25 mouse cellular contexts compared by ENCODE assay signal in the genomic region with DNA sequence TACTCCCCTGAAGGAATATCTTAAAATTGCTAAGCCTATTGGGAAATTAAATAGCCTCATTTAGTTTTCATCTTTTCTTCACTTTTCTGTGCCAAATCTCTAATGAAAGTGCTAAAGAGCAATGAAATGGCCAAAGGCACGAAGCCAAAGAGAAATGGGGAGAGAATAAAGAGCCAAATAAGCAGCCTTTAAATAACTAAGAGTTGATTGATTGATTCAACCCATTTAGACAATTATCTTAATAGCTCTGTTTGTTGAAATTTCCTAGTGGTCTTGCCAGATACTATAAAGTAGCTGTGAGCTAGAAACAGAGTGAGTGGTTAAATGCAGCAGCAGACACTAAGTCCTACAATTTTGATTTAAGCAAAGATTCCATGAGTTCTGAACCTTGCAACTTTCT.
A peak's percentile ranks its signal among the peaks of the same experiment; 100 is the strongest.
DNase-seq lines count a peak whose midpoint lies in the region; ATAC-seq and TF ChIP-seq lines count a peak whose summit lies in the region.
"Had no signal": no experiment of that assay in that cellular context is flagged by ENCODE, and none has a peak within 500 bp of the region (broad histone marks: within the 10 kb centered on the region; RNA-seq: fewer than 3 reads in every experiment).

No protein-coding gene starts in this region.

- H3K4me3 ChIP-seq in forebrain, embryonic 13.5 days, result no peak overlapping the region
- H3K4me3 ChIP-seq in forebrain, embryonic 12.5 days (replicated peaks), result no peak overlapping the region
- no peak overlapping the region for H3K4me3 ChIP-seq in kidney, postnatal 0 days (replicated peaks; ENCODE audit: low read depth, low read length)
- H3K4me3 ChIP-seq in midbrain, postnatal 0 days (ENCODE audit: low read depth, low read length), result no peak overlapping the region
- no peak overlapping the region for H3K4me3 ChIP-seq in midbrain, embryonic 10.5 days
- no peak overlapping the region for H3K4me3 ChIP-seq in forebrain, postnatal 0 days (ENCODE audit: low read depth, low read length)
- H3K4me3 ChIP-seq: gastrocnemius, adult 2 months; hindbrain, embryonic 13.5 days; intestine, embryonic 15.5 days; left cerebral cortex, adult 2 months; limb, embryonic 10.5 days; liver, embryonic 15.5 days; midbrain, embryonic 12.5 days; myocyte; neural tube, embryonic 15.5 days had no signal

- TF ChIP-seq CTCF in kidney, postnatal 0 days (IDR thresholded peaks at IDR 0.05; ENCODE audit: low read depth), result no peak
- no peak for TF ChIP-seq CTCF in midbrain, postnatal 0 days (IDR thresholded peaks at IDR 0.05)
- no peak for TF ChIP-seq CTCF in forebrain, postnatal 0 days (IDR thresholded peaks at IDR 0.05; ENCODE audit: low read depth)

- H3K4me2 ChIP-seq in forebrain, embryonic 13.5 days, result no peak overlapping the region
- H3K4me2 ChIP-seq in forebrain, embryonic 12.5 days, result no peak overlapping the region
- no peak overlapping the region for H3K4me2 ChIP-seq in kidney, postnatal 0 days (ENCODE audit: low read length)
- H3K4me2 ChIP-seq in midbrain, postnatal 0 days (ENCODE audit: low read depth, low read length, poor library complexity, severe bottlenecking), result no peak overlapping the region
- H3K4me2 ChIP-seq in forebrain, postnatal 0 days (ENCODE audit: low read depth), result no peak overlapping the region
- H3K4me2 ChIP-seq: hindbrain, embryonic 13.5 days; intestine, embryonic 15.5 days; liver, embryonic 15.5 days; midbrain, embryonic 12.5 days; neural tube, embryonic 15.5 days had no signal

- no peak overlapping the region for H3K27ac ChIP-seq in forebrain, embryonic 13.5 days
- no peak overlapping the region for H3K27ac ChIP-seq in forebrain, embryonic 12.5 days
- no peak overlapping the region for H3K27ac ChIP-seq in kidney, postnatal 0 days
- no peak overlapping the region for H3K27ac ChIP-seq in midbrain, postnatal 0 days (ENCODE audit: low read depth, low read length)
- no peak overlapping the region for H3K27ac ChIP-seq in midbrain, embryonic 10.5 days (replicated peaks)
- H3K27ac ChIP-seq in forebrain, postnatal 0 days (ENCODE audit: low read depth, low read length), result no peak overlapping the region
- H3K27ac ChIP-seq: gastrocnemius, adult 2 months; hindbrain, embryonic 13.5 days; intestine, embryonic 15.5 days; left cerebral cortex, adult 2 months; limb, embryonic 10.5 days; liver, embryonic 15.5 days; midbrain, embryonic 12.5 days; neural tube, embryonic 15.5 days had no signal

- H3K36me3 ChIP-seq in forebrain, embryonic 13.5 days (ENCODE audit: poor library complexity, severe bottlenecking), result no peaks in the 10 kb centered on the region
- H3K36me3 ChIP-seq in forebrain, embryonic 12.5 days (replicated peaks), result no peaks in the 10 kb centered on the region
- H3K36me3 ChIP-seq in kidney, postnatal 0 days (ENCODE audit: insufficient read depth, low read length), result no peaks in the 10 kb centered on the region
- no peaks in the 10 kb centered on the region for H3K36me3 ChIP-seq in midbrain, postnatal 0 days (ENCODE audit: insufficient read depth, low read length)
- H3K36me3 ChIP-seq in midbrain, embryonic 10.5 days, result no peaks in the 10 kb centered on the region
- no peaks in the 10 kb centered on the region for H3K36me3 ChIP-seq in forebrain, postnatal 0 days (ENCODE audit: insufficient read depth)
- H3K36me3 ChIP-seq: hindbrain, embryonic 13.5 days; intestine, embryonic 15.5 days; limb, embryonic 10.5 days; liver, embryonic 15.5 days; midbrain, embryonic 12.5 days; neural tube, embryonic 15.5 days had no signal

- 17% methylated on average over 1 of the region's 1 CpGs for WGBS in forebrain, embryonic 13.5 days
- 57% methylated on average over 1 of the region's 1 CpGs for WGBS in forebrain, embryonic 12.5 days
- WGBS in kidney, postnatal 0 days, result 32% methylated on average over 1 of the region's 1 CpGs
- 57% methylated on average over 1 of the region's 1 CpGs for WGBS in midbrain, postnatal 0 days
- WGBS in midbrain, embryonic 10.5 days, result 74% methylated on average over 1 of the region's 1 CpGs
- 16% methylated on average over 1 of the region's 1 CpGs for WGBS in forebrain, postnatal 0 days

- H3K9ac ChIP-seq in forebrain, embryonic 13.5 days, result no peak overlapping the region
- no peak overlapping the region for H3K9ac ChIP-seq in forebrain, embryonic 12.5 days
- no peak overlapping the region for H3K9ac ChIP-seq in kidney, postnatal 0 days (ENCODE audit: low read depth, low read length)
- H3K9ac ChIP-seq in midbrain, postnatal 0 days (replicated peaks; ENCODE audit: low read length, poor library complexity, severe bottlenecking), result no peak overlapping the region
- H3K9ac ChIP-seq in forebrain, postnatal 0 days, result no peak overlapping the region
- H3K9ac ChIP-seq: hindbrain, embryonic 13.5 days; intestine, embryonic 15.5 days; liver, embryonic 15.5 days; midbrain, embryonic 12.5 days; neural tube, embryonic 15.5 days had no signal

- H3K27me3 ChIP-seq in forebrain, embryonic 13.5 days, result no peaks in the 10 kb centered on the region
- H3K27me3 ChIP-seq in forebrain, embryonic 12.5 days, result no peaks in the 10 kb centered on the region
- no peaks in the 10 kb centered on the region for H3K27me3 ChIP-seq in kidney, postnatal 0 days (ENCODE audit: insufficient read depth, low read length)
- H3K27me3 ChIP-seq in midbrain, postnatal 0 days (ENCODE audit: insufficient read depth, low read length), result no peaks in the 10 kb centered on the region
- H3K27me3 ChIP-seq in midbrain, embryonic 10.5 days (ENCODE audit: low read depth, poor library complexity, severe bottlenecking), result no peaks in the 10 kb centered on the region
- no peaks in the 10 kb centered on the region for H3K27me3 ChIP-seq in forebrain, postnatal 0 days (ENCODE audit: insufficient read depth, low read length)
- H3K27me3 ChIP-seq: hindbrain, embryonic 13.5 days; intestine, embryonic 15.5 days; liver, embryonic 15.5 days; midbrain, embryonic 12.5 days; neural tube, embryonic 15.5 days; Patski had no signal

- ATAC-seq in forebrain, embryonic 13.5 days, result peak; percentile 84
- no peak for ATAC-seq in forebrain, embryonic 12.5 days (ENCODE audit: low FRiP score)
- no peak for ATAC-seq in kidney, postnatal 0 days (replicated peaks; ENCODE audit: low FRiP score, low read depth)
- ATAC-seq in midbrain, postnatal 0 days (ENCODE audit: low FRiP score), result no peak
- peak; percentile 40; the same call in 1 of the 2 replicates for ATAC-seq in forebrain, postnatal 0 days
- ATAC-seq: intestine, embryonic 15.5 days; lung, postnatal 0 days; Patski had no signal

- H3K4me1 ChIP-seq in forebrain, embryonic 13.5 days, result no peaks in the 10 kb centered on the region
- no peaks in the 10 kb centered on the region for H3K4me1 ChIP-seq in forebrain, embryonic 12.5 days
- H3K4me1 ChIP-seq in kidney, postnatal 0 days (replicated peaks; ENCODE audit: insufficient read depth, low read length), result no peaks in the 10 kb centered on the region
- H3K4me1 ChIP-seq in midbrain, postnatal 0 days (ENCODE audit: insufficient read depth, low read length), result no peaks in the 10 kb centered on the region
- no peaks in the 10 kb centered on the region for H3K4me1 ChIP-seq in midbrain, embryonic 10.5 days
- H3K4me1 ChIP-seq in forebrain, postnatal 0 days (ENCODE audit: insufficient read depth), result no peaks in the 10 kb centered on the region
- H3K4me1 ChIP-seq: hindbrain, embryonic 13.5 days; intestine, embryonic 15.5 days; limb, embryonic 10.5 days; liver, embryonic 15.5 days; midbrain, embryonic 12.5 days; neural tube, embryonic 15.5 days had no signal

- no peaks in the 10 kb centered on the region for H3K9me3 ChIP-seq in forebrain, embryonic 13.5 days (replicated peaks)
- H3K9me3 ChIP-seq in forebrain, embryonic 12.5 days, result no peaks in the 10 kb centered on the region
- H3K9me3 ChIP-seq in kidney, postnatal 0 days (replicated peaks; ENCODE audit: low read length), result no peaks in the 10 kb centered on the region
- no peaks in the 10 kb centered on the region for H3K9me3 ChIP-seq in midbrain, postnatal 0 days (ENCODE audit: low read length)
- no peaks in the 10 kb centered on the region for H3K9me3 ChIP-seq in midbrain, embryonic 10.5 days (replicated peaks)
- H3K9me3 ChIP-seq in forebrain, postnatal 0 days (ENCODE audit: low read length), result no peaks in the 10 kb centered on the region
- H3K9me3 ChIP-seq: hindbrain, embryonic 13.5 days; intestine, embryonic 15.5 days; limb, embryonic 10.5 days; liver, embryonic 15.5 days; midbrain, embryonic 12.5 days; neural tube, embryonic 15.5 days had no signal

- peak; percentile 65 for DNase-seq in kidney, postnatal 0 days (ENCODE audit: low spot score)
- DNase-seq in kidney, adult 8-10 months, result no peak
- peak; percentile 26 for DNase-seq in midbrain, postnatal 0 days (ENCODE audit: low spot score)
- no peak for DNase-seq in midbrain, embryonic 10.5 days (ENCODE audit: low spot score)
- peak; percentile 51 for DNase-seq in forebrain, postnatal 0 days
- DNase-seq in frontal cortex, postnatal 36 days (ENCODE audit: low spot score in 2 of 2), result no peak
- DNase-seq: adrenal gland, adult 2 months; gastrocnemius, adult 2 months; kidney, adult 9 months; liver; right cerebral cortex, adult 18-20 months; right cerebral cortex, postnatal 4 days; thymus, postnatal 36 days had no signal

Comparison
In these comparisons a context has a peak if more than half of its experiments do, and no peak if none do; other contexts are left out.
1. ATAC-seq: peak in forebrain, embryonic 13.5 days (single experiment) and forebrain, postnatal 0 days (single experiment); none in forebrain, embryonic 12.5 days (single experiment), kidney, postnatal 0 days (single experiment) and midbrain, postnatal 0 days (single experiment).
2. DNase-seq: peak in kidney, postnatal 0 days (single experiment), midbrain, postnatal 0 days (single experiment) and forebrain, postnatal 0 days (single experiment); none in kidney, adult 8-10 months (0 of 2), midbrain, embryonic 10.5 days (single experiment) and frontal cortex, postnatal 36 days (0 of 2).